Mouse (Mus musculus) T-helper 17 cell (primary cell): Measurements from ENCODE around the gene Slc24a1.

Experiments used
- in situ Hi-C, 2 experiments: fragments of 300-600 bp; cut with MboI, MseI; formaldehyde crosslinking; loops; 1 replicate in 1 of 2; 2 replicates in 1 of 2; pipeline ENCODE4 v1.15.1; 2025; ENCODE audit warnings: high pct_unique_total_duplicates in 2 of 2

The Slc24a1 gene

GRCm38 (mm10) chr9:64938535-64938934 lies 12.9 kb downstream of the Slc24a1 start:
- in situ Hi-C loops, result no loop called here

GRCm38 (mm10) chr9:64937491-64937890 lies 13.9 kb downstream of the Slc24a1 start:
- in situ Hi-C loops, result no loop called here

- in situ Hi-C loops, result no loop called here
These were observed 14.9 kb downstream of the Slc24a1 start for GRCm38 (mm10) chr9:64936508-64936907.

GRCm38 (mm10) chr9:64934015-64934754 lies 17.2 kb downstream of the Slc24a1 start:
- in situ Hi-C loops, result no loop called here

GRCm38 (mm10) chr9:64931751-64932610 lies 19.4 kb downstream of the Slc24a1 start:
- in situ Hi-C loops, result no loop called here

DNA sequence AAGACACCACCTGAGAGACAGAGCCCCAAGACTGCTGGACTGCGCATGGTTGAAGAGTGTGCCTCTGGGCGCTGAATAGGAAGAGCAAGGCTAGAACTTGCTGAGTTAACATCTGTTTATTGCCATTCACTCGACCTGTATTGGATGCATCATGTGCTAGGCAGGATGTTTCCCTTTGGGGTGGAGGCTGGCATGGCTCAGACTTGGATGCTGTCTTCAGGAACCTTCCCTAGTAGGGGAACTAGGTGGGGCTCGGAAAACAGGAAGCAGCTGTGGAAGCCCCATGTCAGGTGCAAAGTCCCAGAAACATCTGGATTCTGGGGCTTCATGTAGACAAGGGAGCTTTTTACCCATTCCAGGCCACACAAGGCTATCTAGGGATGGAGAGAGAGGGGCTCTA lies 21.2 kb downstream of the Slc24a1 start:
- in situ Hi-C loops, result no loop called here

GRCm38 (mm10) chr9:64926201-64926991 lies 25.0 kb downstream of the Slc24a1 start:
- in situ Hi-C loops, result no loop called here

- in situ Hi-C loops, result no loop called here
These were observed 25.6 kb downstream of the Slc24a1 start for GRCm38 (mm10) chr9:64925771-64926170.

GRCm38 (mm10) chr9:64918560-64918959 lies 32.8 kb downstream of the Slc24a1 start:
- in situ Hi-C loops, result no loop called here

GRCm38 (mm10) chr9:64914629-64915028 lies 36.8 kb downstream of the Slc24a1 start:
- in situ Hi-C loops, result no loop called here

GRCm38 (mm10) chr9:64913973-64914372 lies 37.4 kb downstream of the Slc24a1 start:
- in situ Hi-C loops, result no loop called here

DNA sequence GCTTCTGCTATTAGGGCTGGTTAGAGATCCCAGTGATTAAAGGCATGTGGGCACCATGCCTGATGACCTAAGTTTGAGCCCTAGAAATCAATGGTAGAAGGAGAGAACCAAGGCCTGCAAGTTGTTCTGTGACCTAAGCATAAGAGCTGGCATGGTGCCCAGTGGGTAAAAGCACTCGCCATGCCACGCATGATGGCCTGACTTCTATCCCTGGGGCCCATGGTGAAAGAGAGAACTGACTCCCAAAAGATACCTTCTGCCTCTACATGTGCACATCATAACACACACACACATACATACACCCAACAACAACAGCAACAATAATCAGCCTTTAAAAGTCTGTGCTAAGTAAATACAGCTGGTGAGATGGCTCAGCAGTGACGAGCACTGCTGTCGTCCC lies 38.0 kb downstream of the Slc24a1 start:
- in situ Hi-C loops, result no loop called here

- in situ Hi-C loops, result no loop called here
These were observed 44.0 kb downstream of the Slc24a1 start for GRCm38 (mm10) chr9:64907441-64907840.

DNA sequence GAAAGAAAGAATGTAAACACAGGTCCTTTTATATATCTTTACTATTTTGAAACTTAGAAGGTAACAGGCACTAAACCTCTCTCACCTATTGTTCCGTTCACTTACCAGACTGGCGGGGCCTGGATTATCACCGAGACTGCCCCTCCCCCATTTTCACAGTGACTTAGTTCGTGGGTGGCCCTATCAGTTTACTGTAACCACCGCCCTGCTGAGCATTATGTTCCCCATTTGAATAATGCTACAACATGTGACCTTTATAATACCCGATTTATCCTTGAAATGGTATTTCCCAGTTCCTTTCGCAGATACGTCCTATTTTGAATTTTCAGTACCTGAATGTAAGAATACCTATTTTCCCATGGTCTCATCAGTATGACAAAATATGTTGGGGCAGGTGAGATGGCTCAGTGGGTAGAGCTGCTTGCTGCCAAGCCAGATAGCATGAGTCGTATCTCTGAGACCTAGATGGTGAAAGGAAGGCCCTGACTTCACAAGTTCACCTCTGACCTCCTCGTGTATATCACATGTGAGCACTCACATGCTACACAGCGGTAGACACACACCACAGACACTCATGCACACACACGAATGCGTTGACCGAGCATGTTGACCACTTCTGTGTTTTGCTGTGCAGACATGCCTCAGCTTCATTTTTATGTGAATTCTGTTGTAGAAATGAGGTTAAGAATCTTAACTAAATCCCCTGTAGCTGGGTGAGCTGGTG lies 46.3 kb downstream of the Slc24a1 start:
- in situ Hi-C loops, result no loop called here

DNA sequence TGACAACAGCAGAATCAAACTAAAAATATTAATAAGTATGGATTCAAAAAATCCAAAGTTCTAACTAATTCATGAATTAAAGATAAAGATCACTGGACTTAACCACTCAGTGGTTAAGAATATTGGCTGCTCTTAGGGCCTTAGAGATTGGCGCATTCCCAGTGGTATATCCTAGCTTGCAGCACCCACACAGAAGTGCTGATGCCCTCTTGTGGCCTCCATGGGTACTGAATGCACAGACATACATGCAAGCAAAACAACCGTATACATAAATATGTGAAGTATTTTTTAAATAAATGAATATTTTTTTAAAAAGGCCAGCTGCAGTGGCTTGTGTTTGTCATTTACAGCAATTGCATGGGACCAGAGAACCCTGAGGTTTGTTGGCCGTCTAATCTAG lies 48.0 kb downstream of the Slc24a1 start:
- in situ Hi-C loops, result no loop called here

DNA sequence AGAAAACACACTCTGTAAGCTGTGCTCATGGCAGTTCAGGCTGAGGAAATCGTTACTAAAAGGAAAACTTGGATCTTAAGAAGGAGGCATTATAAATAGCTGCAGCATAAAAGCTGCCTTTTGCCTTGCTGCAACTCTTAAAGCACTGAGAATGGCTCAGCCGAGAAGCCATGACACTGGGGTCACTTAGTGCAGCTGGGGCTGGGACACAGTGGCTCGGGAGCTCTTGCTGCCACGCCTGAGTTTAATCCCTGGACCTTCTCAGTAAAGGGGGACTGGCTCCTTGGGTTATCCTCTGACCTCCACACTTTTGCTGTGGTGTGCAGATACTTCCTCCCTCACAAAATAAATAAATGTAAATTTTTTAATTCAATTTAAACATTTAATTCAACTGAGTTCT lies 48.5 kb downstream of the Slc24a1 start:
- in situ Hi-C loops, result no loop called here

- in situ Hi-C loops, result no loop called here
These were observed 54.8 kb downstream of the Slc24a1 start for GRCm38 (mm10) chr9:64896605-64897004.

DNA sequence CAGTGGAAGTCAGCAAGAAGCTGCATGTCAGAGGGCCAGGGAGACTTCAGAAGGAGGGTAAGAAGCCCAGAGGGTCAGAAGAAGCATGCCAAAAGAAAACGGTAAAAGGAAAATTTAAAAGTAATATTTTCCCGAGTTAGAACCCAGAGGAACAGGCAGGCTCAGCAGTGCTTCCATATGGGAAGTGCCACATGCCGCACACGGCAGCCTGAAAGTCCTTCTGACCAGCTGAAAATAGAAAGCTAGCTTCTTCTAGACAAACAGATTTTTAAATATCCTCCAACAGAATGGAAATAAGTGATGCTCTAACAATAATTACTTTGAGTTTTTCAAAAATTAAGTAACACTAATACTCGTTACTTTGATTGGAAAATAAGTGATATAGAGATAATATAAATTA lies 65.4 kb downstream of the Slc24a1 start:
- in situ Hi-C loops, result no loop called here
